Mouse (Mus musculus) heart, embryonic 14.5 days (tissue): ENCODE measurements around the gene Rassf5. TPM values are rescaled to one million over a fixed set of nuclear protein-coding genes. Genes with fewer than 3 reads are reported as not detected.
A peak's percentile ranks its signal among the peaks of the same experiment; 100 is the strongest.

Source experiments
- ATAC-seq: fragments of 200-750 bp; cut with Nextera tagmentation; 2 replicates; pipeline ENCODE4 v1.8.0; 2017; ENCODE audit warnings: low read depth, moderate TSS enrichment; ENCODE audit not compliant: insufficient number of reproducible peaks, insufficient read depth, low FRiP score
- H3K27ac ChIP-seq, 2 experiments: fragments of 200-500 bp in 1 of 2; fragments of 300-500 bp in 1 of 2; sonication (generic) in 1 of 2; replicated peaks in 1 of 2; 2 replicates each; pipeline ENCODE4 v1.5.1; 2012 to 2014; ENCODE audit warnings: low read depth in 2 of 2, low read length in 2 of 2, control low read depth in 1 of 2, mild to moderate bottlenecking in 1 of 2, mixed read lengths in 1 of 2; ENCODE audit not compliant: control insufficient read depth in 1 of 2, insufficient read depth in 1 of 2
- H3K27me3 ChIP-seq: fragments of 300-500 bp; sonication (generic); 2 replicates; pipeline ENCODE4 v1.6.1; 2014; ENCODE audit warnings: mild to moderate bottlenecking, low read length, control low read depth; ENCODE audit not compliant: control insufficient read depth, insufficient read depth
- H3K36me3 ChIP-seq: fragments of 300-500 bp; sonication (generic); 2 replicates; pipeline ENCODE4 v1.6.1; 2014; ENCODE audit warnings: mild to moderate bottlenecking, control low read depth, low read length, mixed read lengths; ENCODE audit not compliant: control insufficient read depth, insufficient read depth
- H3K4me1 ChIP-seq, 2 experiments: fragments of 200-500 bp in 1 of 2; fragments of 300-500 bp in 1 of 2; sonication (generic) in 1 of 2; 2 replicates each; pipeline ENCODE4 v1.6.1; 2012 to 2014; ENCODE audit warnings: low read length in 2 of 2, control low read depth in 1 of 2, mixed read lengths in 1 of 2; ENCODE audit not compliant: control insufficient read depth in 2 of 2, insufficient read depth in 2 of 2
- H3K4me2 ChIP-seq: fragments of 300-500 bp; sonication (generic); 2 replicates; pipeline ENCODE4 v1.6.1; 2014; ENCODE audit warnings: mild to moderate bottlenecking, low read length
- H3K4me3 ChIP-seq, 2 experiments: fragments of 200-500 bp in 1 of 2; fragments of 300-500 bp in 1 of 2; sonication (generic) in 1 of 2; 2 replicates each; pipeline ENCODE4 v1.5.1; 2012 to 2014; ENCODE audit warnings: low read length in 2 of 2, mild to moderate bottlenecking in 2 of 2, control low read depth in 1 of 2, low read depth in 1 of 2, moderate library complexity in 1 of 2; ENCODE audit not compliant: control insufficient read depth in 1 of 2, insufficient read depth in 1 of 2
- H3K9ac ChIP-seq: fragments of 300-500 bp; sonication (generic); 2 replicates; pipeline ENCODE4 v1.6.1; 2014; ENCODE audit warnings: mild to moderate bottlenecking, low read length
- H3K9me3 ChIP-seq: fragments of 300-500 bp; sonication (generic); 2 replicates; pipeline ENCODE4 v1.6.1; 2016; ENCODE audit warnings: low read length, control low read depth; ENCODE audit not compliant: control insufficient read depth
- WGBS: fragments of 180-500 bp; shearing (Covaris S2); extraction: QIAGEN DNeasy Blood & Tissue Kit; methylation state at CpG from one replicate; pipeline ENCODE4 v1.1.7; 2014; 5-methylcytosine and 5-hydroxymethylcytosine counted together
- polyA plus RNA-seq: library from polyadenylated mRNA; unstranded; fragments of >200 nt; fragmentation: Nextera tagmentation; extraction: Ambion mirVana; gene quantifications from 2 replicates; pipeline ENCODE4 v1.2.1, GENCODE M21; 2014

Gene Rassf5
- polyA plus RNA-seq, 1 experiment from 2014 or later: 19.3 TPM

DNA sequence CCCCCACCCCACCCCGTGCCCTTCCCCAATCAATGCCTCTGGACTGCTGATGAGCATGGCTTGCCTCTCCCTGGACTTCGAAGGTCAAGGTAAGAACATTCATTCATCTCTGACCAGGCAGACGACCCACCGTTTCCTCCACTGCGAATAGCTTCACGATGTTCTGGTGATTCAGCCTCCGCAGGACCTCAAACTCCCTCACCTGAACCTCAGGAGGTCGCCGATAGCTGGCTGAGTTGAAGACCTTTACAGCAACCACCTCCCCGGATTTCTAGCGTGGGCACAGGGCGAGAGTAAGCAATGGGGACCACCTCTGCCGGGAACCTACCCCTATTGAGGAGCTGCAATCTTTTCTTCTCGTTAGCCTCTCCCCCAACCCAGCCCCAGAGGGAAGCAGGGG lies 30.5 kb upstream of the Rassf5 start:
- Histone ChIP-seq H3K9me3 (no peaks in the 10 kb centered on the region), H3K27me3 (0 out of 2 replicates have a peak, but pooled peaks cover 5% of the 10 kb centered on the region), H3K4me1 (peaks cover 13 to 22% of the 10 kb centered on the region in 2 experiments), H3K4me2 (no peak overlapping the region), H3K36me3 (no peaks in the 10 kb centered on the region), H3K27ac (no peak overlapping the region), H3K9ac (no peak overlapping the region), H3K4me3 (no peak overlapping the region)
- WGBS: 66% methylated on average over 14 of the region's 14 CpGs
- ATAC-seq: no peak

DNA sequence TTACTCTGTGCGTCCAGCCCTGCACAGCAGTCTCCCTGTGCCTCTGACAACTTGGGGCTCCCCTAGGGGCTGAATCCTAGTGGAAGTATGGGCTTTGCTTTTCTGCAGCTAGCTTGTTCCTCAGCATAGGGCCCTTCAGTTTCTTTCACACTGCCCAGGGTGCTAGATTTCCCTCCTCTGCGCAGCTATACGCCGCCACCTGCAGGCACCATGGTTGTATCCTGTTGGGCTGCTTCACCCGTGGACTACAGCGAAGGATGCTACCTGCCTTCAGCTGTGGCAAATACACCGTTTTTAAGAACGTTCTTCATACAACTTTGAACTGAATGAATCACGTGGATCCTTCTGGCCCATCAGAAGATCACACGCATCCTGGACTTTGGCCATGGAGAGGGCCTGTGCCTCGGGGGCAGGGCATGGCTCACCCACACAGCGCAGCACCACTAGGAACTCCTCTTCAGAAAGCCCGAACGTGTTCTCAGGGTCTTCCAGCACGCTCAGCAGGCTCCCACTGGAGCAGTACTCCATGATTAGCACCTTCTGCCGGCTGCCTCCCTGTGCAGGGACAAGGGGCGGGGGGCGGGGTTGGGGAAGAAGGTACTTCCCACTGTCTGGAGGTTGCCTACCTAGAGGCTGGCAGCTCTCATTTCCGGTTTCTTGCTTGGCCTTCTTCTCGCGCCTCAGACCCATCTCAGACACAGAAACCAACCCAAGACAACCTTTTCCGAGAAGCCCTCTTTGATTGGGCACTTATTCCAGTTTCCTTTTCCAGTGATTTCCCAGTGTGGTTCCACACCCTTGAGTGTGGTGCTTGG lies 29.9 kb upstream of the Rassf5 start:
- no peaks in the 10 kb centered on the region for H3K36me3 ChIP-seq
- no peaks in the 10 kb centered on the region for H3K9me3 ChIP-seq
- no peak overlapping the region for H3K27ac ChIP-seq
- ATAC-seq: no peak
- 34% methylated on average over 22 of the region's 22 CpGs for WGBS
- H3K4me3 ChIP-seq: no peak overlapping the region
- peak overlapping the region; percentile 39 for H3K4me2 ChIP-seq
- H3K9ac ChIP-seq: no peak overlapping the region
- peaks cover 13 to 19% of the 10 kb centered on the region in 2 experiments for H3K4me1 ChIP-seq
- H3K27me3 ChIP-seq: 0 out of 2 replicates have a peak, but pooled peaks cover 5% of the 10 kb centered on the region

DNA sequence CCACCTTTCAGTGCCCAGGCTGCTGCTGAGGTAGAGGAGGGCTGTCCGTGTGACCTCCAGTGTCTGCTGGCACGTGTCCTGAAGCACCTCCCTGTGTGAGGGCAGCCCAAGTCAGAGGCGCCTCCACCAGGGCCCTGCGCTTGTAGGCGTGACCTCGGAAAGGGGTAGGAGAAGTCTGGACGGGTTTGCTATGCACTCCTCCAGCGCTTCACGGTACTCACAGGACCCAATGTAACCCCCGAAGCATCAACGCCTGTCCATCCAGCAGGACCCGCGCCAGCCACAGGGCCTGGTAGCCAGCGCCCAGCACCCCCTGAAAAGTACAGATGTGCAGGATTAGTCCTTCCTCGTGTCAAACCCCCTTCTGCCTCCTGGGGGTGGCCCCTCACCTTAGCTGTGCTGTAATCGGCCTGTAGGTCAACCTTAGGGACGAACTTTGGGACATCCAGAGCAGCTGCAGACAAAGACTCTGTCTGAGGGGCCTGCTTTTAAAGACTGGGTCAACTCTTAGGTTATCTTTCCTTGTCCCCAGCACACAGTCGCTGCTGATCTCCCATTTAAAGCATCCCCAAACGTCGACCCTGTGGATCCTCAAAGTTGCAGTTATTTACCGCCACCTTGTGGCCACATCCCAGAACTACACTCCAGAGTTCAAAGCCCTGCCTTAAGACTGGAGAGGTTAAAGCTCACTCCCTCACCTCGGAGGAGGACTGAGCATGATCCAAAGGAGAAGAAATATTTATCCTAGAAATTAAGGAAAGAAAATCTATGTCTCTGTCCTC lies 24.9 kb upstream of the Rassf5 start:
- Histone ChIP-seq H3K4me1 (peaks cover 0 to 4% of the 10 kb centered on the region in 2 experiments; a peak in 1 of 4 replicates), H3K9ac (no peak overlapping the region), H3K27me3 (0 out of 2 replicates have a peak, but pooled peaks cover 5% of the 10 kb centered on the region), H3K9me3 (no peaks in the 10 kb centered on the region), H3K36me3 (no peaks in the 10 kb centered on the region), H3K27ac (no peak overlapping the region), H3K4me2 (no peak overlapping the region), H3K4me3 (no peak overlapping the region)
- no peak for ATAC-seq
- WGBS: 33% methylated on average over 22 of the region's 22 CpGs

DNA sequence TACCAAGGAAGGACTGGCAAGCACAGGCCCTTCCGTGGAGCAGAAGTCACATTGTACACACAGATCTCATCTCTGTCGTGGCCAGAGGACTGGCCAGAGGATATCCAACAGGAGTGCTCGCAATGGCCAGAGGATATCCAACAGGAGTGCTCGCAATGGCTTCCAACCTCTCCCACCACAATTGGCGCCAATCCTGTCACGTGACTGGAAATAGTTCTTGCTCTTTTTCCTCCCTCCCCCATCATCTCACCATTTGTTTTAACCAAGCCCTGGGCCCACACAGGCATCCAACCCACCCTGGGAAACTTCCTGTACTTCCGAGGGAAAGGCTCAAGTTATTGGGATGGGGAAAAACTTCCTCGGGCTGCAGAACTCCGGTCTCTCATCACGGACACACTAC lies 23.7 kb upstream of the Rassf5 start:
- H3K27me3 ChIP-seq: 0 out of 2 replicates have a peak, but pooled peaks cover 5% of the 10 kb centered on the region
- H3K4me3 ChIP-seq: no peak overlapping the region
- ATAC-seq: no peak
- H3K27ac ChIP-seq: no peak overlapping the region
- no peak overlapping the region for H3K9ac ChIP-seq
- no peaks in the 10 kb centered on the region for H3K9me3 ChIP-seq
- H3K4me1 ChIP-seq: peaks cover 0 to 4% of the 10 kb centered on the region in 2 experiments; a peak in 1 of 4 replicates
- H3K4me2 ChIP-seq: no peak overlapping the region
- H3K36me3 ChIP-seq: no peaks in the 10 kb centered on the region
- 77% methylated on average over 10 of the region's 10 CpGs for WGBS

DNA sequence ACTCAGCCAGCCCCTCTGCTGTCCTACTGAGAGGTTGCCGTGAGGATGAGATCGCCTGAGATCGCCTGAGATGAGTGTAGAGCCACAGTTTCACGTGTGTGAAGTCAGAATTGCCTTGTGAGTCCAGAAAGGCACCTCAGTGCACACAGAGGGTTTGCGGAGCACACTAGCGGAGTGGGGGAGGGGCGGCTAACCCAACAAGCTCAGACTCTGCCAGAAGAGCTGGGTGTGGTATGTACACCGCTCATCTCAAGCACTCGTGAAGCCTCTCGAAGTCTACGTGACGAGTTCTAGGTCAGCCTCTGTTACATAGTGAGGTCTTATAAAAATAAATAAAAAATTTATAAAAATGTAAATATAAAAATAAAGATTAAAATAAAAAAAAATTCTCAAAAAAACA lies 18.8 kb upstream of the Rassf5 start:
- Histone ChIP-seq H3K4me1 (no peaks in the 10 kb centered on the region), H3K9me3 (no peaks in the 10 kb centered on the region), H3K4me3 (no peak overlapping the region), H3K36me3 (no peaks in the 10 kb centered on the region), H3K27me3 (no peaks in the 10 kb centered on the region), H3K4me2 (no peak overlapping the region), H3K9ac (no peak overlapping the region), H3K27ac (no peak overlapping the region)
- ATAC-seq: no peak
- 60% methylated on average over 12 of the region's 12 CpGs for WGBS

DNA sequence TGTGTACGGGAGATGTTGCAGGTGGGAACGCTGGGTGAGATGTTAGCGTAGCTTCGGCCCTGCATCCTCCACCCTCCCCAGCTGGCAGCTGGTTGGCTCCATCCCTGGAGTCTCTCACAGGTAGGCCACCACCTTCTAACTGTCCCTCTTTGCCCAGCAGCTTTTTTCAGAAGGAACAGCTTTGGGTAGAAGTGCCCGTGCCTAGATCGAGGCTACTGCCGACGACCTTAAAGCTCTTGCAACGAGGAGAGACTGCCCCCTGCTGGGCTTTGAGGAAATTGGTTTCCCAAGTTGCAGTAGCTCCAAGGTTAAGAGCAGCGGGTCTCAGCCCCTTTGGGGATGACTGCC lies 15.2 kb upstream of the Rassf5 start:
- no peaks in the 10 kb centered on the region for H3K9me3 ChIP-seq
- WGBS: 25% methylated on average over 10 of the region's 10 CpGs
- no peak for ATAC-seq
- H3K9ac ChIP-seq: no peak overlapping the region
- no peak overlapping the region for H3K27ac ChIP-seq
- H3K4me3 ChIP-seq: no peak overlapping the region
- 0 out of 2 replicates have a peak, but pooled peaks cover 4% of the 10 kb centered on the region for H3K36me3 ChIP-seq
- H3K4me1 ChIP-seq: no peaks in the 10 kb centered on the region
- H3K27me3 ChIP-seq: no peaks in the 10 kb centered on the region
- H3K4me2 ChIP-seq: no peak overlapping the region

DNA sequence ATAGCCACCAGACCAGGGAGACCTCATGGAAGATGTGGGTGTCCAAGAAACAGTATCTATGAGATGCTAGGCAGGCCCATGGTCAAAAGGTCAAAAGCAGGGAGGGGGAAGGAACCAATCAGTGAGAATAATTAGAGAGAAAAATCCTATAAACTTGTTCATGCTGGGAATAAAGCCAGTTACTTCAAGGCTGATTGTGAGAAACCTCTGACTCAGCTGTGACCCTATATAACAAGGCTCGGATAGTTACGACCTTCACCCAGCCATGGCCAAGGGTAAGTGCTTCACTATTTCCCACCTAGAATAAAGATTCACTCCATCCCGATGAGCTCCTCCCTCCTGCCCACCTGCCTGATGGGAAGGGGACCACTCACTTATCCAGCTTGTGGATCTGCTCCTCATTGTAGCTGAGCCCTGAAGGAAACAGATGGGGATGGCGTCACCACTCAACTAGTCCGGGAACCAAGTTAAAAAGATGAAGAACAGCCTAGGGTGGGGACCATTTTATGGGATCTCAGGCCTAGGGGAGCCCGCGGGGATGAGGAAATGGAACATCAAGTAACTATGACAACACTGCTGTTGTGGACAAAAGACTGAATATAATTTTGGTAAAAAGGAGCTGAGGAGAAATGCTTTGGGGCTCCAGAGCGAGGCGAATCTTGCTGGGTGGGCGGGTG lies 14.7 kb upstream of the Rassf5 start:
- Histone ChIP-seq H3K4me2 (no peak overlapping the region), H3K9ac (no peak overlapping the region), H3K4me1 (no peaks in the 10 kb centered on the region), H3K27ac (no peak overlapping the region), H3K4me3 (no peak overlapping the region), H3K9me3 (no peaks in the 10 kb centered on the region), H3K36me3 (0 out of 2 replicates have a peak, but pooled peaks cover 4% of the 10 kb centered on the region), H3K27me3 (no peaks in the 10 kb centered on the region)
- ATAC-seq: no peak
- 61% methylated on average over 10 of the region's 10 CpGs for WGBS
